Comparison of ENCODE assay signal across 18 mouse cellular contexts in genomic region chr13:102566846-102567572, GRCm38 (mm10).
"Had no signal": no experiment of that assay in that cellular context is flagged by ENCODE, and none has a peak within 500 bp of the region (broad histone marks: within the 10 kb centered on the region; RNA-seq: fewer than 3 reads in every experiment).

No protein-coding gene starts in this region.

- ATAC-seq: liver, postnatal 0 days; lung, postnatal 0 days; midbrain, embryonic 15.5 days had no signal

- H3K9me3 ChIP-seq: limb, embryonic 15.5 days; midbrain, embryonic 12.5 days; midbrain, embryonic 15.5 days; stomach, embryonic 15.5 days had no signal

- H3K4me3 ChIP-seq: limb, embryonic 12.5 days; limb, embryonic 15.5 days; midbrain, embryonic 12.5 days; midbrain, embryonic 15.5 days; stomach, embryonic 15.5 days had no signal

- H3K27me3 ChIP-seq: limb, embryonic 15.5 days; midbrain, embryonic 12.5 days; midbrain, embryonic 15.5 days; stomach, embryonic 15.5 days had no signal

- H3K27ac ChIP-seq: limb, embryonic 12.5 days; limb, embryonic 15.5 days; liver, embryonic 14.5 days; macrophage; midbrain, embryonic 12.5 days; midbrain, embryonic 15.5 days; stomach, embryonic 15.5 days had no signal

- DNase-seq: kidney, adult 8-10 months; kidney, postnatal 14 days; kidney, postnatal 4 days; left cerebral cortex, postnatal 4 days; liver, postnatal 0 days; lung, embryonic 14.5 days; right cerebral cortex, postnatal 25 days; spleen, adult 18-20 months; thymus, postnatal 25 days had no signal

- H3K36me3 ChIP-seq: limb, embryonic 12.5 days; limb, embryonic 15.5 days; midbrain, embryonic 12.5 days; midbrain, embryonic 15.5 days; stomach, embryonic 15.5 days had no signal

- H3K4me2 ChIP-seq: limb, embryonic 12.5 days; limb, embryonic 15.5 days; liver, embryonic 11.5 days; lung, embryonic 14.5 days; midbrain, embryonic 12.5 days; midbrain, embryonic 15.5 days; stomach, embryonic 15.5 days had no signal

- H3K4me1 ChIP-seq: limb, embryonic 12.5 days; limb, embryonic 15.5 days; midbrain, embryonic 12.5 days; midbrain, embryonic 15.5 days; stomach, embryonic 15.5 days had no signal

- H3K9ac ChIP-seq: limb, embryonic 12.5 days; limb, embryonic 15.5 days; liver, embryonic 14.5 days; liver, postnatal 0 days; lung, embryonic 14.5 days; midbrain, embryonic 12.5 days; midbrain, embryonic 15.5 days; stomach, embryonic 15.5 days had no signal
